Mouse (Mus musculus): ENCODE results near the gene Gusb. TPM values are rescaled to one million over a fixed set of nuclear protein-coding genes. Genes with fewer than 3 reads are reported as not detected.
"Not testable (repeated sequence)": the region's sequence is repeated elsewhere in the genome, so short reads cannot be mapped to it uniquely, and the experiment has no call there.

Gene Gusb
- polyA plus RNA-seq, 1 experiment from 2014 or later, result 65.0 TPM

DNA sequence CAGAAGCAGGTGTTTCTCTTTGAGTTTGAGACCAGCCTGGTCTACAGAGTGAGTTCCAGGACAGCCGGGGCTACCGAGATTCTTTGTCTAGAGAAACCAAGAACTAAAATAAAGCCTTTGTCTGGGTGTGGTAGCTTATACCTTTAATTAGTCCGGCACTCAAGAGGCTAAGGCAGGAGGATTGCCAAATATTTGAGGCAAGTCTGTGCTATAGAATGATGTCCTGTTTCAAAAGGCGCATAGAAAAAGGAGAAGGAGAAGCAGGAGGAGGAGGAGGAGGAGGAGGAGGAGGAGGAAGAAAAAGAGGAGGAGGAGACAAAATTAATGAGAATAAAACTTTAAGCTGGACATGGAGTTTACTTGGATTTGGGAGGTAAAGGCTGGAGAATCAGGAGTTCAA is 39.6 kb downstream of the Gusb start:
- Histone ChIP-seq H3K4me1 (no peaks in the 10 kb centered on the region), H3K4me2 (no peak overlapping the region), H3K27me3 (no peaks in the 10 kb centered on the region), H3K4me3 (no peak overlapping the region), H3K9me3 (no peaks in the 10 kb centered on the region), H3K9ac (no peak overlapping the region), H3K27ac (no peak overlapping the region), H3K36me3 (no peaks in the 10 kb centered on the region)
- no peak for ATAC-seq (ENCODE audit: borderline replicate concordance, extremely low read depth, low FRiP score, low TSS enrichment)
- WGBS, result 57% methylated on average over 4 of the region's 4 CpGs

DNA sequence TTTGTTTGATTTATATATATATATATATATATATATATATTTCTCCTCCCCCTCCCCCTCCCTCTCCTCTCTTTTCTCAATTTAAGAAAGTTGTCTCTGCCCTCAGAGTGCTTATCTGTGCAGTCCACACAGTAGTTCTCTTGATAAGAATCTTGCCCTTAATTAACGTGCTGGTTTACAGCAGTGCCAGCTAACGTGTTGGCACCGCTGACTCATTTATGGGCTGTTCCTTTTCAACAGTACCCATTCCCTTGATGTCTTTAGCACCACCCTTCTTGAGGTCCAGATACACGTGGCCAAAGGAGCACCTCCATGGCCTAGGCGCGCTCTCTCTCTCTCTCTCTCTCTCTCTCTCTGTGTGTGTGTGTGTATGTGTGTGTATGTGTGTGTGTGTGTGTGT is 47.1 kb downstream of the Gusb start:
- H3K9me3 ChIP-seq, result no peaks in the 10 kb centered on the region
- no peaks in the 10 kb centered on the region for H3K27me3 ChIP-seq
- no peak overlapping the region for H3K27ac ChIP-seq
- no peaks in the 10 kb centered on the region for H3K4me1 ChIP-seq
- no peak overlapping the region for H3K9ac ChIP-seq
- no peak overlapping the region for H3K4me2 ChIP-seq
- WGBS, result 79% methylated on average over 6 of the region's 6 CpGs
- no peaks in the 10 kb centered on the region for H3K36me3 ChIP-seq
- no peak for ATAC-seq (ENCODE audit: borderline replicate concordance, extremely low read depth, low FRiP score, low TSS enrichment)
- H3K4me3 ChIP-seq, result no peak overlapping the region

DNA sequence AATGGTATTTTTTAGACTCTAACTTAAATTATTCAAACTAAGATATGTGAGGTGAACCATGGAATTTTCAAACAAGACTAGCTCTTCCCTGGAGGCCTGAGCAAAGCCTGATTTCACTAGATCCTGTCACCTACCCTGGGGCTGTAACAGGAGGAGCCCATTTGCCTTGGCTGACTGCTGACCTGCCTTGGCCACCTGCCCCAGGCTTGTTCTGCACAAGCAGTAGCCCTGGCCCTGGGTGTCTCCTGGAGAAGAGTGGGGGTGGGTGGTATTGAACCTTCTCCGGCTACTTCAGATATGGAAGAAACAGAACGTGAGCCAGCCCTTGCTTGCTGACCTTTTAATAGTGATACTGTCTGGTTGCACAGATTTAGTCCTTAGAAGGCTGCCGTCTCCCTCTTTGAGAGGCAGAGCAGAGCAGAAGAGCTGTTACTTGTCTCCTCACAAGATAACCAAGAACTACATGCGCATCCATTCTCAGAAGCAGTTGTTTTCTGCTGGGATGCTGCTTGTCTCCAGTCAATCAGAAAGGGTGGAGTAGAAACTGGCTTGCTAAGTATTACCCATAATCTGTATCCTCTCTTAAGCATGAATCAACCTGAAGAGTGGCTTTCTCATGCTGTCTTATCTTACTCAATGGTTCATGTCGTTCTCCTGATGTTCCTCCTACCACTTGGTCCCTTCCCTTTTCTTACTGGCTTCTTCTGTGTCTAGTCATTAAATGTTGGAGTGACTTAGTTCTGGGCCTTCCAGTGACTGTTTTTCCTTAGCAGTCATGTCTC is 48.2 kb downstream of the Gusb start:
- 84% methylated on average over 5 of the region's 5 CpGs for WGBS
- Histone ChIP-seq H3K9me3 (no peaks in the 10 kb centered on the region), H3K4me1 (no peaks in the 10 kb centered on the region), H3K36me3 (no peaks in the 10 kb centered on the region), H3K27me3 (no peaks in the 10 kb centered on the region), H3K9ac (no peak overlapping the region), H3K4me2 (no peak overlapping the region), H3K27ac (no peak overlapping the region), H3K4me3 (no peak overlapping the region)
- ATAC-seq (ENCODE audit: borderline replicate concordance, extremely low read depth, low FRiP score, low TSS enrichment), result no peak

DNA sequence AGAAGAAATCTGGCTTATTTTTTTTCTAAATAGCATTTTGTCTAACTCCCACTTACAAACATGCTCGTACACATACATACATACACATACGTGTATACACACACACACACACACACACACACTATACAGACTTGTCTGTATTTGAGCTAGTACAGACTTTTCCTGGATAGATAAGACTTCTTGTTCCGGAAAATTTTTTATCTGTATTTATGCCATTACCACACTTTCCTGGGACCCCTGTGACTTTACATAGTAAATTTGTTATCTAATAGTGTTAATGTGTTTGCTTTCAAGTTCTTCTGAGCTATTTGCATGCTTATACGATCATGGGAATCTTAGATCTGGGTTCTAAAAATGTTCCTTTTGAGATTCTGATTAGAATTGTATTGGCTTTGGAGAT is 50.7 kb downstream of the Gusb start:
- H3K36me3 ChIP-seq, result no peaks in the 10 kb centered on the region
- no peak overlapping the region for H3K27ac ChIP-seq
- H3K4me2 ChIP-seq, result no peak overlapping the region
- no peaks in the 10 kb centered on the region for H3K4me1 ChIP-seq
- 85% methylated on average over 4 of the region's 4 CpGs for WGBS
- H3K9me3 ChIP-seq, result no peaks in the 10 kb centered on the region
- H3K9ac ChIP-seq, result no peak overlapping the region
- H3K27me3 ChIP-seq, result no peaks in the 10 kb centered on the region
- H3K4me3 ChIP-seq, result no peak overlapping the region
- no peak for ATAC-seq (ENCODE audit: borderline replicate concordance, extremely low read depth, low FRiP score, low TSS enrichment)

DNA sequence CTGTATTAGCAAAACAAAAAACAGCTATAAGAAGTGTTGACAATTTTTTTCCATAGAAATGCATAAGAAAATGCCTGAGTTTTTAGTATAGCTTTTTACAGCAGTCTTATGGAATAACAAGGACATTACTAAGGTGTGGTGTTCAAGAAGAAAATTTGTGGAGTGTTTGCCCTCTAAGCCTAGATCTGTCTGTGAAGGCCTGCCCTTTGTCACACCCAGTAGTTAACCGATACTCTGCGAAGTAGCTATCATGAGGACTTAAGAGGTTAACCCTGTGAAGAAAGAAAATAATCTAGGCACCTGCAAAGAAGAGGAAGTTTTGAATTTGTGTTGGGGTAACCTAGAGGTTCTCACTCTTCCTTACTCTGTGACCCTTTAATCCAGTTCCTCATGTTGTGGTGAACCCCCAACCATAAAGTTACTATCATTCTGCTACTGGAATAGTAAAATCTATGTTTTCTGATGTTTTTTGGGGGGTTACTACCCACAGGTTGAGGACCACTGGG is 55.3 kb downstream of the Gusb start:
- no peak for ATAC-seq (ENCODE audit: borderline replicate concordance, extremely low read depth, low FRiP score, low TSS enrichment)
- H3K36me3 ChIP-seq, result 0 out of 2 replicates have a peak, but pooled peaks cover 3% of the 10 kb centered on the region
- WGBS, result 70% methylated on average over 2 of the region's 2 CpGs
- H3K27me3 ChIP-seq, result no peaks in the 10 kb centered on the region
- no peak overlapping the region for H3K4me3 ChIP-seq
- H3K4me2 ChIP-seq, result no peak overlapping the region
- no peak overlapping the region for H3K9ac ChIP-seq
- no peak overlapping the region for H3K27ac ChIP-seq
- H3K4me1 ChIP-seq, result peaks cover 7% of the 10 kb centered on the region
- no peaks in the 10 kb centered on the region for H3K9me3 ChIP-seq

DNA sequence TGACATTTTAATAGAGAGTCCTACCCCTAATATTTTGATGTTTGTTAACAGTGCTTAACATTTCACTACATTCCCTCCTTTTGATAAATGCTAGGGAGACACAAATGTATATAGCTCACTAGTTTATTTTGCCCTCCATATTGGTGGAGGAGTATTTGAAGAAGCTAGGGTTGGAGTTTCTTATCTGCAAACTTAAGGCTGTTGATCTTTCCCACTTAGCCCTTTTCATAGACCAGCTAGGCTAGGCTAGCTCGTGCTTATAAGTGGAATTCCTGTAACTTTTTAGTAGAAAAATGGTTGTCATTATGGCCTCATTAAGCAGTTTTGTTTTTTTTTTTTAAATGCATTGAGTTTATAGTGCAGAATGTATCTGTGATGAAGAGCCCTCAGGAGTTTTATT is 59.4 kb downstream of the Gusb start:
- no peak overlapping the region for H3K4me2 ChIP-seq
- no peaks in the 10 kb centered on the region for H3K27me3 ChIP-seq
- H3K4me3 ChIP-seq, result 0 out of 2 replicates have a peak overlapping the region, but pooled peaks have one; percentile 10
- 0 out of 2 replicates have a peak, but pooled peaks cover 3% of the 10 kb centered on the region for H3K36me3 ChIP-seq
- no peak overlapping the region for H3K27ac ChIP-seq
- H3K9me3 ChIP-seq, result no peaks in the 10 kb centered on the region
- H3K4me1 ChIP-seq, result peaks cover 11% of the 10 kb centered on the region
- no peak for ATAC-seq (ENCODE audit: borderline replicate concordance, extremely low read depth, low FRiP score, low TSS enrichment)
- 27% methylated on average over 1 of the region's 1 CpGs for WGBS
- H3K9ac ChIP-seq, result no peak overlapping the region

DNA sequence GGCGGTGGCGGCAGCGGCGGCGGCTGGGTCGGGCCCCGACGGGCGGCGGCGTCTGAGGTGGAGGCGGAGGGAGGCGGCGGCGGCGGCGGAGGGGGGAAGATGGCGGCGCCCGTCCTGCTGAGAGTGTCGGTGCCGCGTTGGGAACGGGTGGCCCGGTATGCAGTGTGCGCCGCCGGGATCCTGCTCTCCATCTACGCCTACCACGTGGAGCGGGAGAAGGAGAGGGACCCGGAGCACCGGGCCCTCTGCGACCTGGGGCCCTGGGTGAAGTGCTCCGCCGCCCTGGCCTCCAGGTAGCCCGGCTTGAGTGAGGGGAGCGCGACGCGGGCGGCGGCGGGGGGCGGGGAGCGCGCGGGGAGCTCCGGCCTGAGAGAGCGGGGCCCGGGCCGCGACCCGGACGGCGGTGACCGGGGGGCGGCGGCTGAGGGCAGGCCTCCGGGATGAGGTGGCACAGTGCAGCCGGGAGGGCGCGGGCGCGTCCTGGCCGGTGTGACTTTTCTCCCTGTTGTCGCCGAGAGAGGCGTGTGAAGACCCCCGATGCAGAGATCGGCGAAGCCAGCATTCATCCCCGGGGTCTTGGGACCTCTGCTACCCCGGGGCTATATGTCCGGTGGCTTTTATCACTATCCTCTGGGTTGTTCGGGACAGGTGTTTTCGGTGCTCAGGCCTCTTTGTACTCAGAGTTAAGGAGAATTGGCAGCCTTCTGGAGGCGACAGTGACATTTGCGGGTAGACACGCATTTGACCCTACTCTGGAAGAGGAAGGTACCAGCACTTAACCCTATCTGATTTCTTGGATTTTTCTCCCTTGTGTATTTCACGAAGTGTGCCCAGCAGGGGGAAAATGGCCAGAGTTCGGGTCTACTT is 60.5 kb downstream of the Gusb start:
- Histone ChIP-seq H3K4me2 (peak overlapping the region; percentile 69), H3K4me3 (peak overlapping the region; percentile 69), H3K9ac (peak overlapping the region; percentile 68), H3K27ac (peak overlapping the region; percentile 32; the same call in 1 of the 2 replicates), H3K4me1 (peaks cover 11% of the 10 kb centered on the region)
- peak; percentile 44 for ATAC-seq (ENCODE audit: borderline replicate concordance, extremely low read depth, low FRiP score, low TSS enrichment)
- WGBS, result under 1% methylated on average over 49 of the region's 82 CpGs
- not testable (repeated sequence) for H3K9me3 ChIP-seq, H3K36me3 ChIP-seq, H3K27me3 ChIP-seq

DNA sequence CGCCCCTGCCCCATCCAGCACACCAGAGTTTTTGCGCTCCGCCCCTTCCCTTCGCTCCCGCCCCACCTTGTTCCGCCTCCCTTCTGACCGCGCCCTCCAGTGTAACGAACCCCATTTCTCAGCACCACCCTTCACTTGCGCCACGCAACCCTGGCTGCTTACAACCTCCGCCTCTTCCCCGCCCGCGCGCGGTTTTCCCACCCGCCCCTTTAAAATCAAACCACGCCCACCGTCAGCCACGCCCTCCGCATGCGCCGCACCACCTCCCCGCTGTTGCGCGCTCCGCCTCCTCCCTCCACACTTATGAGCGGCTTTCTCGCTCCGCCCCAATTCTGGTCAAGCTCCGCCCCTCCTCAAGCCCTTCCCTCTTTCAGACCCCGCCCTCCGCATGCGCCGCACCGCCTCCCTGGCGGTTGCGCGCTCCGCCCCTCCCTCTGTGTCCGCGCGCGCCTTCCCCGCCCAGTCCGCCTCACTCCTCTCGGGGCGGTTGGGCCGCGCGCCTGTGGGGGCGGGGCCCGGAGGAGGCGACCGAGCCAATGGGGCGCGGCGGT is 61.3 kb downstream of the Gusb start, which contains the start of gene Vkorc1l1:
Gene Vkorc1l1 (plus strand): TSS at position 476 of the 551 bp plus-strand sequence.
- Histone ChIP-seq H3K4me2 (peak within 1 kb of the TSS; percentile 69), H3K4me3 (peak within 1 kb of the TSS; percentile 69), H3K27me3 (no peaks in the 10 kb centered on the region), H3K27ac (peak within 1 kb of the TSS; percentile 32; the same call in 1 of the 2 replicates), H3K9ac (peak within 1 kb of the TSS; percentile 68), H3K4me1 (peaks cover 11% of the 10 kb centered on the region), H3K9me3 (no peaks in the 10 kb centered on the region), H3K36me3 (no peaks in the 10 kb centered on the region)
- WGBS, result under 1% methylated on average over 57 of the region's 59 CpGs
- peak; percentile 98 for ATAC-seq (ENCODE audit: borderline replicate concordance, extremely low read depth, low FRiP score, low TSS enrichment)

DNA sequence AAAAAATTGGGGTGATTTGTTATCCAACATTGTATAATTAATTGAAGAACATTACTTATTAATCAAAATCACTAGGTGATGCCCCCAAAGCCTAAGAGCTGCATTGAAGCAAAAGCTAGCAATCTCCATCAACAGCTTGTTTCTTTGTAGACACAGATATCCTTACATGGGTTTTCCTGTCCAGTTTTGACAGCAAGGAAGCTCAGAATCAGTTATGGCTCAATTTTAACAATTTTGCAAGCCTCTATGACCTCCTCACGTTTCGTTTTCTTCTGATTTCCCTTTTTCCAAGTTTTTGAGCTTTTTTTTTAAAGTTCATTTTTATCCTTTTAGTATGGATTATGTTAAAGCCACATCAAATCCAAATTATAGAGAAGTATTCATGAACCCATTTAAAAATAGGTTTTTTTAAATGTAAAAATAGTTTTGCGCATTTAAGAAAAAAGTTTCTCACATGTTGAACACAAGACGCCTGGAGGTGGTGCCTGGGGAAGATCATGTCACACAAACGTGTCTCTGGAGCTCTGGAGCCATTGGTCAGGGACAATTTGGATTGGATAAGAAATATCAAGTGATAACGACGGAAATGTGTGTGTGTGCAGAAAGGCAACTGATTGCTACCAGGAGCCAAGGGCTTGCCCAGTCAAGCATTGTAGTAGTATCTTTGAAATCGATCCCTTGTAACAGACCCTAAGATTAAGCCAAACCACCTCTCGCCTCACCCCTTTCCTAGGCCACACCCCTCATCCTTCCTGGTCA is 61.9 kb downstream of the Gusb start:
- H3K9ac ChIP-seq, result peak overlapping the region; percentile 13; the same call in 1 of the 2 replicates
- ATAC-seq (ENCODE audit: borderline replicate concordance, extremely low read depth, low FRiP score, low TSS enrichment), result peak; percentile 31; the same call in 1 of the 2 replicates
- 5% methylated on average over 9 of the region's 9 CpGs for WGBS
- no peak overlapping the region for H3K27ac ChIP-seq
- no peaks in the 10 kb centered on the region for H3K27me3 ChIP-seq
- H3K4me3 ChIP-seq, result peak overlapping the region; percentile 69
- peak overlapping the region; percentile 61 for H3K4me2 ChIP-seq
- no peaks in the 10 kb centered on the region for H3K9me3 ChIP-seq
- H3K4me1 ChIP-seq, result peaks cover 11% of the 10 kb centered on the region
- no peaks in the 10 kb centered on the region for H3K36me3 ChIP-seq

DNA sequence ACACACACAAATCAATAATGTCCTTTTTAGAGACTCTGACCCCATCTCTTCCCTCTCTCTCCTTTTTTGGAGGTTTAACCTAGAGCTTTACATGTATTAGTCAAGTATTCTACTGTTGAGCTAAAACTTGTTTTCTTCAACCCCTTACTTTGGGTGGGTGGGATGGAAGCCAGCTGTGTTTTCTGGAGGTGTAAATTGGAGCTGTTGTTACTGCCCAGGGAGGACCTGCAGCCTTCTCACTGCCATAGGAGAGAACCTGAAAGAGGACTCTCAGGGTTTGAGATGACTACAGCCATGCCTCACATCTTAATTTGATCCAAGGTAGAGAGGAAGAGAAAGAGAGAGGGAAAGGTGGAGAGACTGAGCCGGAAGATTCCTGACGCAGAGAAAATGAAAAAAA is 62.6 kb downstream of the Gusb start:
- H3K9ac ChIP-seq, result no peak overlapping the region
- peak overlapping the region; percentile 69; the same call in 1 of the 2 replicates for H3K4me3 ChIP-seq
- no peaks in the 10 kb centered on the region for H3K9me3 ChIP-seq
- H3K4me1 ChIP-seq, result peaks cover 11% of the 10 kb centered on the region
- no peak for ATAC-seq (ENCODE audit: borderline replicate concordance, extremely low read depth, low FRiP score, low TSS enrichment)
- H3K27ac ChIP-seq, result no peak overlapping the region
- H3K36me3 ChIP-seq, result no peaks in the 10 kb centered on the region
- WGBS, result 30% methylated on average over 2 of the region's 2 CpGs
- peak overlapping the region; percentile 61; the same call in 1 of the 2 replicates for H3K4me2 ChIP-seq
- no peaks in the 10 kb centered on the region for H3K27me3 ChIP-seq

Measured in lung, embryonic 15.5 days (tissue).